Mouse (Mus musculus) hindbrain, embryonic 14.5 days (tissue): ENCODE data around the gene Cmas. TPM values are rescaled to one million over a fixed set of nuclear protein-coding genes. Genes with fewer than 3 reads are reported as not detected.

Experiments
- ATAC-seq: fragments of 200-750 bp; cut with Nextera tagmentation; 2 replicates; pipeline ENCODE4 v1.8.0; 2017; ENCODE audit warnings: moderate number of reproducible peaks, mild to moderate bottlenecking, moderate TSS enrichment, moderate library complexity; ENCODE audit not compliant: low FRiP score
- DNase-seq: peaks from one replicate; pipeline ENCODE4 v3.0.0-alpha.2; 2015; ENCODE audit warnings: low spot score
- H3K27ac ChIP-seq: fragments of 300-500 bp; sonication (generic); 2 replicates; pipeline ENCODE4 v1.5.1; 2014; ENCODE audit warnings: mild to moderate bottlenecking, moderate library complexity
- H3K27me3 ChIP-seq: fragments of 300-500 bp; sonication (generic); 2 replicates; pipeline ENCODE4 v1.6.1; 2014; ENCODE audit warnings: mild to moderate bottlenecking, low read length, mixed read lengths; ENCODE audit not compliant: control insufficient read depth, insufficient read depth
- H3K36me3 ChIP-seq: fragments of 300-500 bp; sonication (generic); replicated peaks from 2 replicates; pipeline ENCODE4 v1.6.1; 2014; ENCODE audit not compliant: control insufficient read depth, insufficient read depth
- H3K4me1 ChIP-seq: fragments of 300-500 bp; sonication (generic); replicated peaks from 2 replicates; pipeline ENCODE4 v1.6.1; 2014; ENCODE audit warnings: antibody characterized with exemption, low read length, mixed read lengths; ENCODE audit not compliant: control insufficient read depth, insufficient read depth
- H3K4me2 ChIP-seq: fragments of 300-500 bp; sonication (generic); replicated peaks from 2 replicates; pipeline ENCODE4 v1.6.1; 2014; ENCODE audit warnings: mild to moderate bottlenecking, moderate library complexity
- H3K4me3 ChIP-seq: fragments of 300-500 bp; sonication (generic); replicated peaks from 2 replicates; pipeline ENCODE4 v1.5.1; 2014; ENCODE audit warnings: mild to moderate bottlenecking, low read length
- H3K9ac ChIP-seq: fragments of 300-500 bp; sonication (generic); 2 replicates; pipeline ENCODE4 v1.6.1; 2014
- H3K9me3 ChIP-seq: fragments of 300-500 bp; sonication (generic); 2 replicates; pipeline ENCODE4 v1.6.1; 2016; ENCODE audit warnings: low read length; ENCODE audit not compliant: control insufficient read depth
- WGBS: fragments of 180-500 bp; shearing (Covaris S2); extraction: QIAGEN DNeasy Blood & Tissue Kit; methylation state at CpG from one replicate; pipeline ENCODE4 v1.1.7; 2014; 5-methylcytosine and 5-hydroxymethylcytosine counted together
- polyA plus RNA-seq: library from polyadenylated mRNA; unstranded; fragments of >200 nt; fragmentation: Nextera tagmentation; extraction: Ambion mirVana; gene quantifications from 2 replicates; pipeline ENCODE4 v1.2.1, GENCODE M21; 2014

Cmas gene
- polyA plus RNA-seq: 202 and 219 TPM in 2 replicates

DNA sequence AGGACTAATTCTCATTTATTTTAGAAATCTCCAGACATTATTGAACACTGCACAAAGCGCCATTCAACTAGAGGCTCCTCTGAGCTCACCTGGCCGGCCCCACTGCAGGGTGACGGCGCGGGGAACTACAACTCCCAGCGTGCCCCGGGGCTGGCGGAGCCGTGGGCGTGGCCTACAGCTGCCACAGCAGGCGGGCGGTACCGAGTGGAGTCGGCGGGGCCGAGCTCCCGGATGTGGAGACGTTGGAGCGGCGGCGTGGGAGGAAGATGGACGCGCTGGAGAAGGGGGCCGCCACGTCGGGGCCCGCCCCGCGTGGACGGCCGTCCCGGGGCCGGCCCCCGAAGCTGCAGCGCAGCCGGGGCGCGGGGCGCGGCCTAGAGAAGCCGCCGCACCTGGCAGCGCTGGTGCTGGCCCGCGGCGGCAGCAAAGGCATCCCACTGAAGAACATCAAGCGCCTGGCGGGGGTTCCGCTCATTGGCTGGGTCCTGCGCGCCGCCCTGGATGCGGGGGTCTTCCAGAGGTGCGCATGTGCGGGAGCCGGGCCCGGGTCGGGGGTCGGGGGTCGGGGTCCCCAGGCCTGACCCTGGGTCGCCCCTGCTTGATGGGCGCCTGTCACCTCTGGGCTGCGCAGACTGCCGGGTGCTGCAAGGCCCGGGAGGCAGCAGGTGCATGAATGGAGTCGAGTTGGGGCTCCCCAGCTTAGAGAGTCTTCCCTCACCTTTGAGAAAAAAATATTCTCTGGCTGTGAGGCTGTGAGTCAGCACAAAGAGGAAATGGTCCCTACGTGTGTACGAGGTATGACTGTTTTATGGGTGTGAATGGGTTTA, at the start of gene Cmas:
Gene Cmas (plus strand): TSS at position 180 of the 827 bp plus-strand sequence.
- peak within 1 kb of the TSS; percentile 59 for H3K4me2 ChIP-seq
- under 1% methylated on average over 60 of the region's 68 CpGs for WGBS
- peak; percentile 94 for ATAC-seq

DNA sequence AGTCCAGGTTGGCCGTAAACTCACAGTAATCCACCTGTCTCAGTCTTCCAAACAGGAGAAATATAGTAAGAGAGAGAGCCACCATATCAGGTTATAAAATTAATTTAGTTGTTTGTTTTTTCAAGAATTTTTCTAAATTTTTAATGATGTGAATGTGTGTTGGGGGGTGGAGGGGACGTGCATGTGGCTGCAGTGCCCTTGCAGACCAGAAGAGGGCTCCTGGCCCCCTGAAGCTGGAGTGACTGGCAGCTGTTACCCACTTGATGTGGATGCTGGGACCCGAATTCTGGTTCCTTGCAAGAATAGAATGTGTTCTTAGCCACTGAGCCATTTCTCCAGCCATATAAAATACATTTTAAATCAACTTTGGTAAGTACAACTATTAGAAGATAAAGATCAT, 49.8 kb upstream of the Cmas start:
- H3K27me3 ChIP-seq: no peaks in the 10 kb centered on the region
- H3K9ac ChIP-seq: no peak overlapping the region
- DNase-seq (no peak), ATAC-seq (no peak)
- peaks cover 10% of the 10 kb centered on the region; the same call in 1 of the 2 replicates for H3K4me1 ChIP-seq
- 73% methylated on average over 3 of the region's 3 CpGs for WGBS
- no peak overlapping the region for H3K4me2 ChIP-seq
- H3K27ac ChIP-seq: no peak overlapping the region
- no peaks in the 10 kb centered on the region for H3K36me3 ChIP-seq
- H3K9me3 ChIP-seq: no peaks in the 10 kb centered on the region
- no peak overlapping the region for H3K4me3 ChIP-seq

More for the DNA sequence above, at the start of gene Cmas:
- peak within 1 kb of the TSS; percentile 79 for H3K4me3 ChIP-seq
- no peaks in the 10 kb centered on the region for H3K9me3 ChIP-seq
- H3K4me1 ChIP-seq: peaks cover 19% of the 10 kb centered on the region
- H3K27ac ChIP-seq: peak within 1 kb of the TSS; percentile 75
- peaks cover 6% of the 10 kb centered on the region; the same call in 1 of the 2 replicates for H3K27me3 ChIP-seq
- peaks cover 7% of the 10 kb centered on the region; the same call in 1 of the 2 replicates for H3K36me3 ChIP-seq
- DNase-seq: peak; percentile 89
- peak within 1 kb of the TSS; percentile 85 for H3K9ac ChIP-seq

DNA sequence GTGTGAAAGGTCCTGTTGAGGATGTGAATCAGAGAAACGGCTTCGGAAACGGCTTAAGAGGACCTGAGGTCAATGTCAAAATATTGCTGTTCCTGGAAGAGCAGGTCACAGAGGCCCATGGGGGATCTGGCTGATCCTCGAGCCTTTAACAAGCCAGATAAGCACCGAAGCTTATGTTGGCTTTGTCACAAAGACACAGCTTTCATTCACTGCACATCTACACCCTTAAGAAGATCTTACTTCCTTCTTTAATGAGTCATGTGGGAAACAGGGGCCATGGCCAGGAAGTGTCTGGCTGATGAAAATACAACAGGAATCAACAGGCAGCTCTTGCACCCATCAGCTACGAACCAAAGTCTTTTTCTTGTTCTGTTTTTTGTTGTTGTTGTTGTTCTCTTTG, 48.1 kb upstream of the Cmas start:
- H3K36me3 ChIP-seq: no peaks in the 10 kb centered on the region
- H3K9ac ChIP-seq: no peak overlapping the region
- no peaks in the 10 kb centered on the region for H3K27me3 ChIP-seq
- H3K4me2 ChIP-seq: no peak overlapping the region
- ATAC-seq (no peak), DNase-seq (no peak)
- 92% methylated on average over 6 of the region's 6 CpGs for WGBS
- no peaks in the 10 kb centered on the region for H3K4me1 ChIP-seq
- no peak overlapping the region for H3K27ac ChIP-seq
- H3K9me3 ChIP-seq: no peaks in the 10 kb centered on the region
- H3K4me3 ChIP-seq: no peak overlapping the region

DNA sequence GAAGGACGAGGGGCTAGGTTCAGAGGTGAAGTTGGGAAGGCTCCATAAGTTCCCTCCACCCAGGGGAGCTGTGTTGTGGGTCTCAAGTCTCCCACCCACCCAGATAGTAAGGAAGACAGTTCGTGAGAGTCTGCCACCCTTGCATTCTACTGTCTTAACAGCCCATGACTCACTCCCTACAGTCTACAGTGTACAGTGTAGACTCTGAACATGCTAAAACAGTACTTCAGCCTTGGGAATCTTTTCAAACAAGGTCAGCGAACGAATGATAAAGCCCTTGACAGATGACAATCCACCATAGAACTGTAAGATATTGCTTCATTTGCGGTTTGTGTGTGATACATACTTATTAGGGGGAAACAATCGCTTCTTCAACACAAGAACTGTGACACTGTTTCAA, 45.8 kb upstream of the Cmas start:
- no peak overlapping the region for H3K4me3 ChIP-seq
- 79% methylated on average over 6 of the region's 6 CpGs for WGBS

DNA sequence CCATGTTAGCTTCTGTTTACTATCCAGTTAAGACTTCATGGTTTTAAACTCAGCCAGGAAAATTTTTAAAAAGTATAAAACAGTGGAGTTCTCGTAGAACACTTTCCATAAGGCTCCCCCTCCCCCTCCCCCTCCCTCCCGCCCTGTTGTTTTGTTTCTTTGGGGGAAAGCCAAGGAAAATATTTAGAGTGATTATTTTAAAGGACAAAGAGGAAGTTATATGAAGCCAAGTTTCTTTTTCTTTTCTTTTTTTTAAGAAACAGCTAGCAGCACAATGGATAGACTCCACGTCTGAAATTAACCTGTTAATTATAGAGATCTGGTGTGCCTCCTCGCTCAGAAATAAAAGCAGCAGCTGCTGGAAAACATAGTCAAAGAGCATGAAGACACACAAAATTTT, 45.4 kb upstream of the Cmas start:
- Histone ChIP-seq H3K9me3 (no peaks in the 10 kb centered on the region), H3K27me3 (no peaks in the 10 kb centered on the region), H3K27ac (no peak overlapping the region), H3K4me1 (no peaks in the 10 kb centered on the region), H3K4me2 (no peak overlapping the region), H3K36me3 (no peaks in the 10 kb centered on the region), H3K9ac (no peak overlapping the region), H3K4me3 (no peak overlapping the region)
- WGBS: 56% methylated on average over 4 of the region's 4 CpGs
- no peak for DNase-seq
- no peak for ATAC-seq

More for the DNA sequence above, 45.8 kb upstream of the Cmas start:
- Histone ChIP-seq H3K27ac (no peak overlapping the region), H3K4me1 (no peaks in the 10 kb centered on the region), H3K9me3 (no peaks in the 10 kb centered on the region), H3K4me2 (no peak overlapping the region), H3K27me3 (no peaks in the 10 kb centered on the region), H3K36me3 (no peaks in the 10 kb centered on the region), H3K9ac (no peak overlapping the region)
- DNase-seq: no peak
- no peak for ATAC-seq

DNA sequence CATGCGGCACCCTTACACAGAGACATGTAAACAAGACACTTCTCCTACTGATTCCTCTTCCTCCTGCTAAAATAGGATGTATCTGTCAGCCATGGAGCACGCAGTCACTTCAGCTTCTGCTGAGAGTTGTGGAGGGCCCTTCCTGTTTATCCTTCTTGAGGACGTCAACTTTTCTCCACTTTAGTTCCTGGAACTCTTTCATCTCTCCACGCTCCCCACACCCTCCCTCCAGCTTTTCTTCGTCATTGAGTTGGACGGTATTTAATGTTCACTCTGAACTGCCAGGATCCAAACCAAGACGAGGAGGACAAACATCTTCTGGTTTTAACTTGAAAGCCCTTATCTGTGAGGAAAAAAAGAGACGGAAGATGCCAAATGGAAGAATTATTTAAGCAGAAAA, 41.5 kb upstream of the Cmas start:
- Histone ChIP-seq H3K27me3 (no peaks in the 10 kb centered on the region), H3K4me1 (no peaks in the 10 kb centered on the region), H3K27ac (no peak overlapping the region), H3K9me3 (no peaks in the 10 kb centered on the region), H3K4me3 (no peak overlapping the region), H3K4me2 (no peak overlapping the region), H3K36me3 (no peaks in the 10 kb centered on the region), H3K9ac (no peak overlapping the region)
- 89% methylated on average over 8 of the region's 8 CpGs for WGBS
- DNase-seq: no peak
- no peak for ATAC-seq

DNA sequence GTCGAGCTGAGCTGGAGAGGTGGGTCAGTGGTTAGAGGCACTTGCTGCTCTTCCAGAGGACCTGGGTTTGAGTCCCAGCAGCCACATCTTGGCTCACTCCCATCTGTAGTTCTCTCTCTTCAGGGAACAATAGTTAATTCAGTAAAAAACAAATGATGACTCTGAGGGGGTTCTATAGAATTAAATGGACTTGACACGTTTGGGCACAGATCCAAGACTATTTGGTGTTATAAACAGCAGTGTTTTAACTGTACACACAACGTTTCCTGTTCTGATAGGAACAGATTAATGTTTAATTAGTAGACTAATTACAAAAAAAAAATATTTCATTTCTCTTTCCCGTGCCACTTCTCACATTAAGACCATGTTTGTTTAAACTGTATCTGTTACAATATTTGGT, 39.3 kb upstream of the Cmas start:
- Histone ChIP-seq H3K27ac (no peak overlapping the region), H3K4me1 (no peaks in the 10 kb centered on the region), H3K27me3 (no peaks in the 10 kb centered on the region), H3K9ac (no peak overlapping the region), H3K9me3 (no peaks in the 10 kb centered on the region), H3K36me3 (no peaks in the 10 kb centered on the region), H3K4me3 (no peak overlapping the region), H3K4me2 (no peak overlapping the region)
- 61% methylated on average over 4 of the region's 4 CpGs for WGBS
- DNase-seq (no peak), ATAC-seq (no peak)

DNA sequence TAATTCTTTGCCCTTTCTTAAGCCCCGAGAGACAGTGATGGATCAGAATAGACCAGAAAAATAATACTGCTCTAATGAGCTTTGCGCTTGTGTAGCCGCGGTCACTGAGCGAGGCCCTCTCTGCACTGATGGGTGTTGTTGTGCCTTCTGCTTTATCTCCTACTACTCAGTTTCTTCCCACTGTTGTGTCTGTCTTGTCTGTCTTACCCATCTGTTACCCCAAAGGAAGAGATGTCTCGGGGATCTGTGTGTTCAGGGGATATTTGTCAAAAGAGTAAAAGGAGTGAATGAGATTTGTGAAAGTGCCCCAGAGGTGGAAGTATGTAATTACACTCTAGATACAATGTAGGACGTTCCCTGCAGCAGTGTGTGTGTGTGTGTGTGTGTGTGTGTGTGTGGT, 38.3 kb upstream of the Cmas start:
- 74% methylated on average over 7 of the region's 7 CpGs for WGBS
- H3K9me3 ChIP-seq: no peaks in the 10 kb centered on the region
- no peaks in the 10 kb centered on the region for H3K4me1 ChIP-seq
- ATAC-seq (no peak), DNase-seq (no peak)
- H3K9ac ChIP-seq: no peak overlapping the region
- H3K4me3 ChIP-seq: no peak overlapping the region
- H3K27ac ChIP-seq: no peak overlapping the region
- no peak overlapping the region for H3K4me2 ChIP-seq
- no peaks in the 10 kb centered on the region for H3K27me3 ChIP-seq
- no peaks in the 10 kb centered on the region for H3K36me3 ChIP-seq

DNA sequence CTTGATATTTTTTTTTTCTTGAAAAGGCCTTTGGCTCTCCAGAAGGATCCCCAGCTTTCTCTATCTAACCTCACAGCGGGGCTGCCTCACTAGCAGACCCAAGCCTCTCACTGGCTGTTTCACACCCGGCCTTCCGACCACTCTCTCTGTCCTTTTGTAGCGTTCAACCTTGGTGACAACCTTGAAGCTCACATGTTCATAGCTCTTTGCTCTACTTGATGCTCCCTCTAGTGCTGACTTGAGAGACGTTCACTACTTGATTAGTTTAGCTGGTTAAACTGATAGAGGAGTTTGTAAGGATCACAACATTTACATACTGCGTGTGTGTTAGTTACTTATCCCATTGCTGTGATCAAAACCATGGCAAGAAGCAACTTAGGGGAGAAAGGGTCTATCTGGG, 35.8 kb upstream of the Cmas start:
- ATAC-seq (no peak), DNase-seq (no peak)
- Histone ChIP-seq H3K4me1 (no peaks in the 10 kb centered on the region), H3K27me3 (no peaks in the 10 kb centered on the region), H3K36me3 (no peaks in the 10 kb centered on the region), H3K9me3 (no peaks in the 10 kb centered on the region), H3K4me3 (no peak overlapping the region), H3K4me2 (no peak overlapping the region), H3K27ac (no peak overlapping the region), H3K9ac (no peak overlapping the region)
- 74% methylated on average over 6 of the region's 6 CpGs for WGBS
